ENCODE assay signal across 17 mouse cellular contexts in the genomic region with DNA sequence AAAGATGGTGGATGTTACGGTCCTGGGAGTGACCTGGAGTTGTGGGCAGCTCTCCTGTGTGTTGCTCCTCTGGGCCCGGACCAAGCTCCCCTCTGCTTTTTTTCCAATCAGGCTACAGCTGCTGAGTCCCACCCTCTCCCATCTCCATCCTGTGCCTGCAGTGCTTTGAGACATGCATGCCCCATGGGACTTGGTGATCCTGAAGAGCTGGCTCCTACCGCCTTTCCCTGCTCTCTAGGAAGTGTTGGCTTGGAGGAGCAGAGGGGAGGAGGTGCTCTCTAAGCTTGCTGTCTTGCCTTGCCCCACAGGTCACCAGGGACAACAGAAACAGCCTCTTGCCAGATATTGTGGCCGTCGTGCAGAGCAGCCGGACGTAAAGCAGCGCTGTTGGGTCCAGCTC. TPM values are rescaled to one million over a fixed set of nuclear protein-coding genes. Genes with fewer than 3 reads are reported as not detected.
DNase-seq lines count a peak whose midpoint lies in the region; ATAC-seq and TF ChIP-seq lines count a peak whose summit lies in the region.
"Had no signal": no experiment of that assay in that cellular context is flagged by ENCODE, and none has a peak within 500 bp of the region (broad histone marks: within the 10 kb centered on the region; RNA-seq: fewer than 3 reads in every experiment).

No protein-coding gene starts in this region.

- no peaks in the 10 kb centered on the region for H3K9me3 ChIP-seq in embryonic facial prominence, embryonic 10.5 days
- no peaks in the 10 kb centered on the region for H3K9me3 ChIP-seq in limb, embryonic 12.5 days
- H3K9me3 ChIP-seq: embryonic facial prominence, embryonic 13.5 days; forebrain, embryonic 15.5 days; heart, embryonic 12.5 days; hindbrain, embryonic 15.5 days had no signal

- no peak for ATAC-seq in limb, embryonic 12.5 days (ENCODE audit: insufficient number of reproducible peaks, insufficient read depth, low FRiP score, low TSS enrichment, low read depth)
- ATAC-seq: forebrain, embryonic 15.5 days; inflammation-experienced regulatory T-cells, adult 6 months; intestine, postnatal 0 days had no signal

- TF ChIP-seq POLR2A in cerebellum, adult 2 months (IDR thresholded peaks at IDR 0.05; ENCODE audit: borderline replicate concordance, insufficient read depth, low read length), result no peak

- peaks cover 18% of the 10 kb centered on the region for H3K4me1 ChIP-seq in embryonic facial prominence, embryonic 10.5 days
- H3K4me1 ChIP-seq in limb, embryonic 12.5 days (replicated peaks), result peaks cover 43% of the 10 kb centered on the region
- no peaks in the 10 kb centered on the region for H3K4me1 ChIP-seq in cerebellum, adult 2 months (ENCODE audit: control insufficient read depth, insufficient read depth, low read length)

- DNase-seq in adrenal gland, postnatal 14 days, result peak; percentile 57
- no peak for DNase-seq in adrenal gland, adult (ENCODE audit: inconsistent age in 2 of 2, low spot score in 1 of 2)
- peak; percentile 76 for DNase-seq in MN1 (ENCODE audit: low spot score)
- no peak for DNase-seq in embryonic facial prominence, embryonic 10.5 days (ENCODE audit: low spot score)
- DNase-seq in cerebellum, postnatal 10 days, result no peak
- DNase-seq in cerebellum, adult 2 months, result no peak
- DNase-seq: cerebellum, adult 8-10 months; cerebellum, postnatal 25 days; gastrocnemius, postnatal 25 days; kidney, adult 8-10 months had no signal

- H3K4me2 ChIP-seq in limb, embryonic 12.5 days, result no peak overlapping the region
- H3K4me2 ChIP-seq: embryonic facial prominence, embryonic 13.5 days; forebrain, embryonic 15.5 days; heart, embryonic 12.5 days; hindbrain, embryonic 15.5 days had no signal

- H3K27ac ChIP-seq in embryonic facial prominence, embryonic 10.5 days (replicated peaks), result peak overlapping the region; percentile 10
- peak overlapping the region; percentile 87 for H3K27ac ChIP-seq in limb, embryonic 12.5 days
- no peak overlapping the region for H3K27ac ChIP-seq in cerebellum, adult 2 months (ENCODE audit: insufficient read depth, low read length)
- H3K27ac ChIP-seq: embryonic facial prominence, embryonic 13.5 days; forebrain, embryonic 15.5 days; hindbrain, embryonic 15.5 days had no signal

- no peaks in the 10 kb centered on the region for H3K27me3 ChIP-seq in embryonic facial prominence, embryonic 10.5 days (replicated peaks; ENCODE audit: low read depth, poor library complexity, severe bottlenecking)
- no peaks in the 10 kb centered on the region for H3K27me3 ChIP-seq in limb, embryonic 12.5 days
- H3K27me3 ChIP-seq in cerebellum, adult 2 months (ENCODE audit: control insufficient read depth, insufficient read depth, low read length), result no peaks in the 10 kb centered on the region
- H3K27me3 ChIP-seq: embryonic facial prominence, embryonic 13.5 days; forebrain, embryonic 15.5 days; heart, embryonic 12.5 days; hindbrain, embryonic 15.5 days had no signal

- 78% methylated on average over 8 of the region's 8 CpGs for WGBS in embryonic facial prominence, embryonic 10.5 days
- WGBS in limb, embryonic 12.5 days, result 61% methylated on average over 8 of the region's 8 CpGs
- 62% methylated on average over 8 of the region's 8 CpGs for WGBS in cerebellum, adult 2 months

- no peak overlapping the region for H3K9ac ChIP-seq in limb, embryonic 12.5 days (replicated peaks)
- H3K9ac ChIP-seq: embryonic facial prominence, embryonic 13.5 days; forebrain, embryonic 15.5 days; heart, embryonic 12.5 days; hindbrain, embryonic 15.5 days had no signal

- H3K4me3 ChIP-seq in embryonic facial prominence, embryonic 10.5 days, result no peak overlapping the region
- H3K4me3 ChIP-seq in limb, embryonic 12.5 days (replicated peaks), result no peak overlapping the region
- no peak overlapping the region for H3K4me3 ChIP-seq in cerebellum, adult 2 months (replicated peaks; ENCODE audit: insufficient read depth, low read depth, low read length)
- H3K4me3 ChIP-seq: embryonic facial prominence, embryonic 13.5 days; forebrain, embryonic 15.5 days; heart, embryonic 12.5 days; hindbrain, embryonic 15.5 days had no signal

- H3K36me3 ChIP-seq in embryonic facial prominence, embryonic 10.5 days (replicated peaks), result no peaks in the 10 kb centered on the region
- no peaks in the 10 kb centered on the region for H3K36me3 ChIP-seq in limb, embryonic 12.5 days
- H3K36me3 ChIP-seq: forebrain, embryonic 15.5 days; hindbrain, embryonic 15.5 days had no signal

- TF ChIP-seq CTCF in cerebellum, adult 2 months (IDR thresholded peaks at IDR 0.05; ENCODE audit: borderline replicate concordance, insufficient read depth, low read depth, low read length), result no peak

RNA-seq across cellular contexts. Expression of gene Ntpcr, which starts 17.6 kb away (rescaled TPM):
- total RNA-seq in adrenal gland, postnatal 14 days (2021), result 14.3 TPM in 2 replicates
- 18.8 and 19.3 TPM in 2 replicates for polyA plus RNA-seq in embryonic facial prominence, embryonic 10.5 days (2016; fragmentation: Nextera tagmentation; extraction: Ambion mirVana)
- polyA plus RNA-seq in limb, embryonic 12.5 days (2016; fragmentation: Nextera tagmentation; extraction: Ambion mirVana), result 24.8 and 25.5 TPM in 2 replicates
- polyA plus RNA-seq in cerebellum, adult 2 months (2012; rRNA removed), result 46.1 and 47.3 TPM in 2 replicates

Comparison
In these comparisons a context has a peak if more than half of its experiments do, and no peak if none do; other contexts are left out.
1. DNase-seq: peak in adrenal gland, postnatal 14 days (single experiment) and MN1 (single experiment); none in adrenal gland, adult (0 of 2), embryonic facial prominence, embryonic 10.5 days (single experiment), cerebellum, postnatal 10 days (0 of 2) and cerebellum, adult 2 months (0 of 2).